Comparison of ENCODE assay signal across 31 mouse cellular contexts in genomic region chr3:121789790-121790189, GRCm38 (mm10). TPM values are rescaled to one million over a fixed set of nuclear protein-coding genes. Genes with fewer than 3 reads are reported as not detected.
DNase-seq lines count a peak whose midpoint lies in the region; ATAC-seq lines count a peak whose summit lies in the region.
"Had no signal": no experiment of that assay in that cellular context is flagged by ENCODE, and none has a peak within 500 bp of the region (broad histone marks: within the 10 kb centered on the region; RNA-seq: fewer than 3 reads in every experiment).

No protein-coding gene starts in this region.

- no peak overlapping the region for H3K9ac ChIP-seq in forebrain, embryonic 16.5 days (replicated peaks; ENCODE audit: low read depth, low read length)
- H3K9ac ChIP-seq in forebrain, embryonic 15.5 days (replicated peaks): no peak overlapping the region
- no peak overlapping the region for H3K9ac ChIP-seq in lung, embryonic 15.5 days
- H3K9ac ChIP-seq in neural tube, embryonic 12.5 days: no peak overlapping the region
- no peak overlapping the region for H3K9ac ChIP-seq in hindbrain, embryonic 15.5 days
- H3K9ac ChIP-seq: embryonic facial prominence, embryonic 13.5 days; kidney, embryonic 15.5 days; limb, embryonic 12.5 days; liver, embryonic 15.5 days; midbrain, embryonic 12.5 days had no signal

- H3K4me1 ChIP-seq in forebrain, embryonic 16.5 days (replicated peaks; ENCODE audit: control insufficient read depth, insufficient read depth, low read length): peaks cover 3% of the 10 kb centered on the region; the same call in 1 of the 2 replicates
- H3K4me1 ChIP-seq in forebrain, embryonic 15.5 days: peaks cover 5% of the 10 kb centered on the region
- H3K4me1 ChIP-seq in lung, embryonic 15.5 days: peaks cover 3% of the 10 kb centered on the region; the same call in 1 of the 2 replicates
- H3K4me1 ChIP-seq in neural tube, embryonic 12.5 days: no peaks in the 10 kb centered on the region
- no peaks in the 10 kb centered on the region for H3K4me1 ChIP-seq in hindbrain, embryonic 15.5 days (replicated peaks)
- H3K4me1 ChIP-seq: embryonic facial prominence, embryonic 13.5 days; kidney, embryonic 15.5 days; limb, embryonic 12.5 days; megakaryocyte, embryonic 14.5 days had no signal

- DNase-seq in lung, postnatal 14 days: no peak
- no peak for DNase-seq in neural tube, embryonic 10.5 days (ENCODE audit: extremely low spot score, low spot score)
- no peak for DNase-seq in B cell, adult 2 months
- DNase-seq: adrenal gland, postnatal 14 days; cerebellum, adult 11-12 months; cerebellum, postnatal 10 days; gastrocnemius, postnatal 36 days; heart, adult 18-20 months; heart, postnatal 36 days; kidney, adult 18-20 months; kidney, postnatal 36 days; lung, postnatal 4 days; right cerebral cortex, postnatal 4 days; thymus, adult 2 months; thymus, postnatal 36 days had no signal

- H3K27ac ChIP-seq in forebrain, embryonic 16.5 days (ENCODE audit: low read length): no peak overlapping the region
- no peak overlapping the region for H3K27ac ChIP-seq in forebrain, embryonic 15.5 days (replicated peaks)
- H3K27ac ChIP-seq in lung, embryonic 15.5 days: peak overlapping the region; percentile 44; the same call in 1 of the 2 replicates
- H3K27ac ChIP-seq in neural tube, embryonic 12.5 days: no peak overlapping the region
- peak overlapping the region; percentile 26 for H3K27ac ChIP-seq in hindbrain, embryonic 15.5 days (replicated peaks)
- H3K27ac ChIP-seq: embryonic facial prominence, embryonic 13.5 days; forebrain, embryonic 10.5 days; kidney, embryonic 15.5 days; left cerebral cortex, adult 2 months; limb, embryonic 12.5 days; liver, embryonic 15.5 days had no signal

- 46% methylated on average over 5 of the region's 5 CpGs for WGBS in forebrain, embryonic 16.5 days
- 50% methylated on average over 5 of the region's 5 CpGs for WGBS in forebrain, embryonic 15.5 days
- whole genome bisulfite sequencing in lung, embryonic 15.5 days: 27% methylated on average over 5 of the region's 5 CpGs
- 74% methylated on average over 5 of the region's 5 CpGs for WGBS in neural tube, embryonic 12.5 days
- 63% methylated on average over 5 of the region's 5 CpGs for WGBS in hindbrain, embryonic 15.5 days

- 0 out of 2 replicates have a peak, but pooled peaks have one; percentile 26 for ATAC-seq in forebrain, embryonic 16.5 days
- ATAC-seq in forebrain, embryonic 15.5 days (replicated peaks): no peak
- no peak; the same call in 1 of the 2 replicates for ATAC-seq in lung, embryonic 15.5 days (ENCODE audit: borderline replicate concordance, extremely low read depth, low FRiP score, low TSS enrichment)
- 0 out of 2 replicates have a peak, but pooled peaks have one; percentile 64 for ATAC-seq in neural tube, embryonic 12.5 days (ENCODE audit: low FRiP score, low read depth)
- no peak for ATAC-seq in hindbrain, embryonic 15.5 days (ENCODE audit: low FRiP score, low read depth)
- ATAC-seq: inflammation-experienced regulatory T-cells, adult 6 months had no signal

- no peaks in the 10 kb centered on the region for H3K36me3 ChIP-seq in forebrain, embryonic 16.5 days (ENCODE audit: control insufficient read depth, insufficient read depth)
- H3K36me3 ChIP-seq in forebrain, embryonic 15.5 days: 0 out of 2 replicates have a peak, but pooled peaks cover 5% of the 10 kb centered on the region
- peaks cover 5% of the 10 kb centered on the region; the same call in 1 of the 2 replicates for H3K36me3 ChIP-seq in lung, embryonic 15.5 days
- H3K36me3 ChIP-seq in neural tube, embryonic 12.5 days: no peaks in the 10 kb centered on the region
- no peaks in the 10 kb centered on the region for H3K36me3 ChIP-seq in hindbrain, embryonic 15.5 days
- H3K36me3 ChIP-seq: liver, embryonic 15.5 days; midbrain, embryonic 12.5 days had no signal

- no peak overlapping the region for H3K4me3 ChIP-seq in forebrain, embryonic 16.5 days (replicated peaks; ENCODE audit: low read length)
- no peak overlapping the region for H3K4me3 ChIP-seq in forebrain, embryonic 15.5 days
- no peak overlapping the region for H3K4me3 ChIP-seq in lung, embryonic 15.5 days
- H3K4me3 ChIP-seq in neural tube, embryonic 12.5 days: no peak overlapping the region
- H3K4me3 ChIP-seq in hindbrain, embryonic 15.5 days: no peak overlapping the region
- H3K4me3 ChIP-seq: embryonic facial prominence, embryonic 13.5 days; forebrain, embryonic 10.5 days; kidney, embryonic 15.5 days; layer of hippocampus, adult 2 months; left cerebral cortex, adult 2 months; limb, embryonic 12.5 days; liver, embryonic 15.5 days; megakaryocyte, embryonic 14.5 days; midbrain, embryonic 12.5 days had no signal

- no peaks in the 10 kb centered on the region for H3K27me3 ChIP-seq in forebrain, embryonic 16.5 days (replicated peaks; ENCODE audit: control insufficient read depth, insufficient read depth, low read length)
- no peaks in the 10 kb centered on the region for H3K27me3 ChIP-seq in forebrain, embryonic 15.5 days
- H3K27me3 ChIP-seq in lung, embryonic 15.5 days: no peaks in the 10 kb centered on the region
- no peaks in the 10 kb centered on the region for H3K27me3 ChIP-seq in neural tube, embryonic 12.5 days (replicated peaks)
- no peaks in the 10 kb centered on the region for H3K27me3 ChIP-seq in hindbrain, embryonic 15.5 days
- H3K27me3 ChIP-seq: embryonic facial prominence, embryonic 13.5 days; kidney, embryonic 15.5 days; limb, embryonic 12.5 days; liver, embryonic 15.5 days; megakaryocyte, embryonic 14.5 days; midbrain, embryonic 12.5 days had no signal

- no peaks in the 10 kb centered on the region for H3K9me3 ChIP-seq in forebrain, embryonic 16.5 days (ENCODE audit: control insufficient read depth, low read length)
- H3K9me3 ChIP-seq in forebrain, embryonic 15.5 days: no peaks in the 10 kb centered on the region
- H3K9me3 ChIP-seq in lung, embryonic 15.5 days: no peaks in the 10 kb centered on the region
- no peaks in the 10 kb centered on the region for H3K9me3 ChIP-seq in neural tube, embryonic 12.5 days
- no peaks in the 10 kb centered on the region for H3K9me3 ChIP-seq in hindbrain, embryonic 15.5 days
- H3K9me3 ChIP-seq: embryonic facial prominence, embryonic 13.5 days; forebrain, embryonic 10.5 days; kidney, embryonic 15.5 days; limb, embryonic 12.5 days; liver, embryonic 15.5 days; megakaryocyte, embryonic 14.5 days; midbrain, embryonic 12.5 days had no signal

- no peak overlapping the region for H3K4me2 ChIP-seq in forebrain, embryonic 16.5 days (ENCODE audit: low read length)
- H3K4me2 ChIP-seq in forebrain, embryonic 15.5 days (replicated peaks): no peak overlapping the region
- no peak overlapping the region for H3K4me2 ChIP-seq in lung, embryonic 15.5 days
- no peak overlapping the region for H3K4me2 ChIP-seq in neural tube, embryonic 12.5 days (replicated peaks)
- H3K4me2 ChIP-seq in hindbrain, embryonic 15.5 days: no peak overlapping the region
- H3K4me2 ChIP-seq: embryonic facial prominence, embryonic 13.5 days; heart, embryonic 11.5 days; kidney, embryonic 15.5 days; limb, embryonic 12.5 days; liver, embryonic 15.5 days; midbrain, embryonic 12.5 days had no signal

RNA-seq across cellular contexts. Expression of gene Abcd3, which starts 25.3 kb away (rescaled TPM):
- 72.8 and 75.1 TPM in 2 replicates for polyA plus RNA-seq in forebrain, embryonic 16.5 days (2015; fragmentation: Nextera tagmentation; extraction: Ambion mirVana)
- polyA plus RNA-seq in forebrain, embryonic 15.5 days (2015; fragmentation: Nextera tagmentation; extraction: Ambion mirVana): 68.9 and 70.3 TPM in 2 replicates
- polyA plus RNA-seq in lung, embryonic 15.5 days (2015; fragmentation: Nextera tagmentation; extraction: Ambion mirVana): 75.4 and 82.5 TPM in 2 replicates
- 64.6 and 67.1 TPM in 2 replicates for polyA plus RNA-seq in neural tube, embryonic 12.5 days (2016; fragmentation: Nextera tagmentation; extraction: Ambion mirVana)
- 71.3 and 75.7 TPM in 2 replicates for polyA plus RNA-seq in hindbrain, embryonic 15.5 days (2015; fragmentation: Nextera tagmentation; extraction: Ambion mirVana)

Comparison
In these comparisons a context has a peak if more than half of its experiments do, and no peak if none do; other contexts are left out.
1. ATAC-seq: peak in forebrain, embryonic 16.5 days (single experiment) and neural tube, embryonic 12.5 days (single experiment); none in forebrain, embryonic 15.5 days (single experiment), lung, embryonic 15.5 days (single experiment) and hindbrain, embryonic 15.5 days (single experiment).
2. H3K27ac ChIP-seq: peak in lung, embryonic 15.5 days (single experiment) and hindbrain, embryonic 15.5 days (single experiment); none in forebrain, embryonic 16.5 days (single experiment), forebrain, embryonic 15.5 days (single experiment) and neural tube, embryonic 12.5 days (single experiment).